Mouse (Mus musculus) thymus, adult 2 months (tissue): Measurements from ENCODE around the gene Stab2. TPM values are rescaled to one million over a fixed set of nuclear protein-coding genes. Genes with fewer than 3 reads are reported as not detected.

Experiments used
- DNase-seq: peaks from one replicate; pipeline ENCODE4 v3.0.0; 2021
- H3K27ac ChIP-seq: fragments of 200-500 bp; 2 replicates; pipeline ENCODE4 v1.5.1; 2012; ENCODE audit warnings: low read length, control low read depth; ENCODE audit not compliant: control insufficient read depth, insufficient read depth
- H3K27me3 ChIP-seq: fragments of 200-500 bp; 2 replicates; pipeline ENCODE4 v1.6.1; 2012; ENCODE audit warnings: mild to moderate bottlenecking, low read length, moderate library complexity, mixed read lengths; ENCODE audit not compliant: control insufficient read depth, insufficient read depth
- H3K36me3 ChIP-seq: fragments of 200-500 bp; 2 replicates; pipeline ENCODE4 v1.6.1; 2012; ENCODE audit warnings: mild to moderate bottlenecking, low read length, moderate library complexity; ENCODE audit not compliant: control insufficient read depth, insufficient read depth
- H3K4me1 ChIP-seq: fragments of 200-500 bp; replicated peaks from 2 replicates; pipeline ENCODE4 v1.6.1; 2012; ENCODE audit warnings: low read length; ENCODE audit not compliant: control insufficient read depth, insufficient read depth
- H3K4me3 ChIP-seq: fragments of 200-500 bp; 2 replicates; pipeline ENCODE4 v1.5.1; 2012; ENCODE audit warnings: mild to moderate bottlenecking, low read length, control low read depth, moderate library complexity; ENCODE audit not compliant: control insufficient read depth, insufficient read depth
- CTCF ChIP-seq: fragments of 200-500 bp; IDR thresholded peaks from 2 replicates; pipeline ENCODE4 v1.5.1; 2012; ENCODE audit warnings: mild to moderate bottlenecking, control low read depth, low read length, moderate library complexity, borderline replicate concordance; ENCODE audit not compliant: control insufficient read depth, poor library complexity, insufficient read depth; ENCODE audit errors: extremely low read depth
- POLR2A ChIP-seq: fragments of 200-500 bp; IDR thresholded peaks from 2 replicates; pipeline ENCODE4 v1.6.1; 2012; ENCODE audit warnings: mild to moderate bottlenecking, low read length, control low read depth, moderate library complexity; ENCODE audit not compliant: control insufficient read depth, poor library complexity, insufficient read depth; ENCODE audit errors: extremely low read depth
- WGBS: fragments of 180-500 bp; shearing (Covaris S2); methylation state at CpG from one replicate; pipeline ENCODE4 v1.1.7; 2018; 5-methylcytosine and 5-hydroxymethylcytosine counted together
- polyA plus RNA-seq: library from polyadenylated mRNA; depleted of rRNA; stranded (reverse); fragments of >200 nt; gene quantifications from 2 replicates; pipeline ENCODE4 v1.2.3, GENCODE M21; 2012

Gene Stab2
- polyA plus RNA-seq, 1 experiment = 8.5 TPM

DNA sequence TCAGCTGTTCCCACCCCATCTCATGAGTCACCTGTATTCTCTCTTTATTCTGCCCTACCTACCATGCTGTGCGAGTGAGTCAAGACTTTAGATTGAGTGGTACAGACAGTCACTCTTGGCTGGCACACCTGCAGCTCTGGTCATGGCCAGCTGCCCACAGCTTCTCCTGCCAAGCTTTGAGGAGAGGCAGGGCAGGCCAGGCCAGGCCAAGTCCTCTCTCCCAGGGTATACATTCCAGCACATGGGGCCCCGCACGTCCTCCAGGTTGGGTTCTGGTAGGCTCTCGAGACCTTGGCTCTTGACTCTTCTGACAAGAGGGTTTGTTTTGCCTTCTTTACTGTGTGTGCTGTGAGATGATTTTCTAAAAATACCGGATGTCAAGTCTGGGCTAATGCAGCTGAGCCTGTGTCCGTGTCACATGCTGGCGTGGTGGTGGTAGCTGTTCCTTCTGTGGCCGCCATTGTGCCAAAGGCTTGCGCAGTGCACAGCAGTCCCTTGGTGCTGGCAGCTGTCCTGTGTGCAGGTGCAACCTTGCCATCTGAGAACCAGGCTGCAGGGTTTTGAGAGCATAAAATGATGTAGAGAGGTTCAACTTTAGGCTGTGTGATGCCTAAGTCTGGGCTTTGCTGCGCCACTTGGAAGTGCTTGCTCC, 181.8 kb downstream of the Stab2 start:
- WGBS = 95% methylated on average over 10 of the region's 10 CpGs
- TF ChIP-seq POLR2A (no peak), CTCF (no peak)

DNA sequence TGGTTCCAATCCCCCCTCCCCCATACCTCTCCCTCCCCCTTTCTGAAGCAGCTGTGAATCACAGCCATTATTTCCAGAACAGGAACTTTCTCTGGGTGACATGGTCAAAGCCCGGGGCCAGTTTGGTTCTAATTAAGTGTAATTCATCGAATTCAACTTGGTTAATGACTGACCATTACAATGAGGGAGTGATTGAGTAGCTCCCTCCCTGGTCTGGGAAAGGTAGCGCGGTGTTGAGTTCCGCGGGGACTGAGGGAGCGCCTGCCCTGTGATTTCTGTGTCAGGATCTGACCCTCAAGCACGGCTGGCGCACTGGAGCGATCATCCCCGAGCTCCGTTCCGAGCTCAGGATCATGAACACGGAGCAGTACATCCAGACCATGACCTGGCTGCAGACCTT, 183.0 kb downstream of the Stab2 start:
- Histone ChIP-seq H3K4me3 (no peak overlapping the region), H3K36me3 (no peaks in the 10 kb centered on the region), H3K4me1 (peaks cover 8% of the 10 kb centered on the region), H3K27me3 (no peaks in the 10 kb centered on the region), H3K27ac (no peak overlapping the region)
- TF ChIP-seq CTCF (no peak), POLR2A (no peak)
- no peak for DNase-seq
- WGBS = 95% methylated on average over 14 of the region's 14 CpGs

More for the DNA sequence above, 181.8 kb downstream of the Stab2 start:
- Histone ChIP-seq H3K36me3 (no peaks in the 10 kb centered on the region), H3K27me3 (no peaks in the 10 kb centered on the region), H3K4me3 (no peak overlapping the region), H3K4me1 (peaks cover 8% of the 10 kb centered on the region), H3K27ac (no peak overlapping the region)
- no peak for DNase-seq

- no peak for DNase-seq
- Histone ChIP-seq H3K4me3 (no peak overlapping the region), H3K27ac (no peak overlapping the region), H3K36me3 (no peaks in the 10 kb centered on the region), H3K27me3 (no peaks in the 10 kb centered on the region), H3K4me1 (peaks cover 7% of the 10 kb centered on the region)
- TF ChIP-seq CTCF (no peak), POLR2A (no peak)
- WGBS = 96% methylated on average over 6 of the region's 6 CpGs
Measured at GRCm38 (mm10) chr10:86824093-86824492, 183.7 kb downstream of the Stab2 start.

GRCm38 (mm10) chr10:86821014-86821413, 186.8 kb downstream of the Stab2 start:
- H3K27me3 ChIP-seq = no peaks in the 10 kb centered on the region
- DNase-seq = no peak
- TF ChIP-seq CTCF = no peak
- TF ChIP-seq POLR2A = no peak

DNA sequence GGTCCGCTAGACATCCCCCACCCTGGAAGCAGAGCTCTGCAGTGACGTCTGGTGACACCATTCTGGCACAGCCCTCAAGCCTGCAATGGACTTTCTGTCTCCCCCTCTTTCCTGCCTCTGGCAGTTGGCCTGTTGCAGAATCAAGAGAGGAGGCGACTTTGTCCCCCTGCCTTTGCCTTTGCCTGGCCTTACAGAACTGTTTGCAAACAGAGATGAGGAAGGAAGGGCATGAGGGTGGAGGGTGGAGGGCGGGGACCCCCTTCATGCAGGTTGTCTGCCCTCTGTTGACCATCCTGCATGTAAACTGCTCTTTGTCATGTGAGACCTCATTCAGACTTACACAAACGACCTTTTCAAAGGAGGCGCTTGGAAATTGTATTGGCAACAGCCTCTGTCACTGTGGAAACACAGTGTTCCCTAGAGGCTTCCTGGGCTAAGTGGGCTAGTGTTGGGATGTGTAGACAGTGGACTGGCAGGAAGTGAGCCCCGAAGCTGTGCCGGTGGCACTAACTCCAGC, 188.1 kb downstream of the Stab2 start:
- WGBS = 81% methylated on average over 8 of the region's 8 CpGs

More at GRCm38 (mm10) chr10:86821014-86821413, 186.8 kb downstream of the Stab2 start:
- no peaks in the 10 kb centered on the region for H3K36me3 ChIP-seq
- 97% methylated on average over 7 of the region's 7 CpGs for WGBS
- peaks cover 9% of the 10 kb centered on the region for H3K4me1 ChIP-seq
- no peak overlapping the region for H3K4me3 ChIP-seq
- no peak overlapping the region for H3K27ac ChIP-seq

DNA sequence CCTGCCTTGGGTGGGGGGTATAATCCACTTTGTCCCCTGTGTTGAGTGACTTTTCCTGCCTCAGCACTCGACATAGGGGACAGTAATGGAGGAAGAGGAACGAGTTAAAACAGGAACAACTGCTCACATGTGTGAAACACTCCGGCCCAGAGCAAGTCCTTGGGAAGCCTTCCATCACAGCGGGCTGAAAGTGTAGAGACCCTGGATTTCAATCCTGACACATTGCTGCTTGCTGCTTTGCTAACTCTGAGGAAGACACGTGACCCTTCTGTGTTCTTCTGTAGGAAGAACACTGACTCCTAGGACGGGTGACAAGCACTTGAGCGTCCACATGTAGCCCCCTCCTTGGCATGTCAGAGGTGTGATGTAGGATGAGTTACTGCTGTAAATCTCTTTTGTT, 192.7 kb downstream of the Stab2 start:
- peaks cover 9% of the 10 kb centered on the region for H3K4me1 ChIP-seq
- H3K36me3 ChIP-seq = no peaks in the 10 kb centered on the region
- H3K27ac ChIP-seq = no peak overlapping the region
- WGBS = 87% methylated on average over 7 of the region's 7 CpGs
- no peak overlapping the region for H3K4me3 ChIP-seq
- DNase-seq = no peak
- TF ChIP-seq POLR2A = no peak
- no peak for TF ChIP-seq CTCF
- no peaks in the 10 kb centered on the region for H3K27me3 ChIP-seq

More for the DNA sequence above, 188.1 kb downstream of the Stab2 start:
- no peak for DNase-seq
- H3K36me3 ChIP-seq = no peaks in the 10 kb centered on the region
- no peaks in the 10 kb centered on the region for H3K27me3 ChIP-seq
- H3K4me1 ChIP-seq = peaks cover 9% of the 10 kb centered on the region
- no peak overlapping the region for H3K4me3 ChIP-seq
- no peak overlapping the region for H3K27ac ChIP-seq
- TF ChIP-seq POLR2A (no peak), CTCF (no peak)
